Comparison of ENCODE assay signal across 8 mouse cellular contexts in genomic region chr3:87886004-87886365, GRCm38 (mm10). TPM values are rescaled to one million over a fixed set of nuclear protein-coding genes. Genes with fewer than 3 reads are reported as not detected.
DNase-seq lines count a peak whose midpoint lies in the region; ATAC-seq and TF ChIP-seq lines count a peak whose summit lies in the region.

No protein-coding gene starts in this region.

- peak; percentile 19 for ATAC-seq in kidney, embryonic 15.5 days (replicated peaks; ENCODE audit: low FRiP score)
- ATAC-seq in G1E (ENCODE audit: extremely low read depth, insufficient number of reproducible peaks, low FRiP score, poor library complexity, severe bottlenecking): no peak
- no peak for ATAC-seq in embryonic facial prominence, embryonic 13.5 days (ENCODE audit: insufficient number of reproducible peaks, insufficient read depth, low FRiP score, low TSS enrichment, low read depth)
- ATAC-seq in hindbrain, postnatal 0 days: no peak; the same call in 1 of the 2 replicates
- ATAC-seq in megakaryocyte progenitor cell, adult 5-6 weeks (replicated peaks; ENCODE audit: poor library complexity): peak; percentile 9; the same call in 1 of the 2 replicates

- H3K4me3 ChIP-seq in kidney, embryonic 15.5 days (replicated peaks): peak overlapping the region; percentile 97
- H3K4me3 ChIP-seq in G1E (ENCODE audit: low read depth, low read length): peak overlapping the region; percentile 92
- H3K4me3 ChIP-seq in embryonic facial prominence, embryonic 13.5 days: peak overlapping the region; percentile 99
- H3K4me3 ChIP-seq in hindbrain, postnatal 0 days (ENCODE audit: low read length): peak overlapping the region; percentile 99

- 13% methylated on average over 10 of the region's 10 CpGs for WGBS in kidney, embryonic 15.5 days
- 7% methylated on average over 10 of the region's 10 CpGs for WGBS in embryonic facial prominence, embryonic 13.5 days
- 8% methylated on average over 10 of the region's 10 CpGs for WGBS in hindbrain, postnatal 0 days

- H3K36me3 ChIP-seq in kidney, embryonic 15.5 days: peaks cover 6% of the 10 kb centered on the region; the same call in 1 of the 2 replicates
- H3K36me3 ChIP-seq in G1E (replicated peaks): peaks cover 20% of the 10 kb centered on the region
- 0 out of 2 replicates have a peak, but pooled peaks cover 4% of the 10 kb centered on the region for H3K36me3 ChIP-seq in embryonic facial prominence, embryonic 13.5 days
- H3K36me3 ChIP-seq in hindbrain, postnatal 0 days (ENCODE audit: insufficient read depth, low read length): no peaks in the 10 kb centered on the region

- peak overlapping the region; percentile 33; the same call in 1 of the 2 replicates for H3K9ac ChIP-seq in kidney, embryonic 15.5 days
- H3K9ac ChIP-seq in embryonic facial prominence, embryonic 13.5 days: peak overlapping the region; percentile 68
- H3K9ac ChIP-seq in hindbrain, postnatal 0 days (replicated peaks; ENCODE audit: low read length): peak overlapping the region; percentile 44; the same call in 1 of the 2 replicates

- no peak for TF ChIP-seq CTCF in G1E (IDR thresholded peaks at IDR 0.05; ENCODE audit: low read depth, low read length)
- no peak for TF ChIP-seq CTCF in hindbrain, postnatal 0 days (IDR thresholded peaks at IDR 0.05; ENCODE audit: low read depth)

- H3K27ac ChIP-seq in kidney, embryonic 15.5 days: peak overlapping the region; percentile 45; the same call in 1 of the 2 replicates
- no peak overlapping the region for H3K27ac ChIP-seq in embryonic facial prominence, embryonic 13.5 days
- no peak overlapping the region for H3K27ac ChIP-seq in hindbrain, postnatal 0 days

- no peaks in the 10 kb centered on the region for H3K27me3 ChIP-seq in kidney, embryonic 15.5 days
- H3K27me3 ChIP-seq in G1E (ENCODE audit: insufficient read depth, low read length): no peaks in the 10 kb centered on the region
- no peaks in the 10 kb centered on the region for H3K27me3 ChIP-seq in embryonic facial prominence, embryonic 13.5 days
- H3K27me3 ChIP-seq in hindbrain, postnatal 0 days (ENCODE audit: insufficient read depth, low read length): no peaks in the 10 kb centered on the region

- no peaks in the 10 kb centered on the region; the same call in 1 of the 2 replicates for H3K9me3 ChIP-seq in kidney, embryonic 15.5 days (replicated peaks)
- H3K9me3 ChIP-seq in G1E (replicated peaks): peaks cover 5% of the 10 kb centered on the region
- H3K9me3 ChIP-seq in embryonic facial prominence, embryonic 13.5 days: no peaks in the 10 kb centered on the region
- no peaks in the 10 kb centered on the region for H3K9me3 ChIP-seq in hindbrain, postnatal 0 days (ENCODE audit: low read length)

- peak overlapping the region; percentile 65 for H3K4me2 ChIP-seq in kidney, embryonic 15.5 days
- H3K4me2 ChIP-seq in embryonic facial prominence, embryonic 13.5 days: peak overlapping the region; percentile 58
- H3K4me2 ChIP-seq in hindbrain, postnatal 0 days (ENCODE audit: low read depth, low read length): peak overlapping the region; percentile 60

- H3K4me1 ChIP-seq in kidney, embryonic 15.5 days: peaks cover 19% of the 10 kb centered on the region
- peaks cover 30% of the 10 kb centered on the region for H3K4me1 ChIP-seq in G1E (ENCODE audit: insufficient read depth, low read depth, low read length)
- peaks cover 22% of the 10 kb centered on the region for H3K4me1 ChIP-seq in embryonic facial prominence, embryonic 13.5 days
- peaks cover 20% of the 10 kb centered on the region for H3K4me1 ChIP-seq in hindbrain, postnatal 0 days (ENCODE audit: insufficient read depth, low read length)

- no peak for DNase-seq in kidney, adult 8-10 months
- no peak for DNase-seq in G1E (ENCODE audit: low spot score)
- no peak for DNase-seq in hindbrain, postnatal 0 days (ENCODE audit: low spot score)
- DNase-seq in thymus, postnatal 4 days: peak; percentile 67
- DNase-seq in embryo, embryonic 11 days: no peak

RNA-seq across cellular contexts. Expression of gene Prcc, which starts 0.6 kb away (rescaled TPM):
- polyA plus RNA-seq in kidney, embryonic 15.5 days (2015; fragmentation: Nextera tagmentation; extraction: Ambion mirVana): 14.4 and 16.1 TPM in 2 replicates
- total RNA-seq in G1E (2014; fragmentation: Nextera tagmentation): 41.3 and 44.7 TPM in 2 replicates
- total RNA-seq in G1E (2017): 28.5 and 32.3 TPM in 2 replicates
- 75.9 and 99.7 TPM in 2 replicates for polyA plus RNA-seq in G1E (2012)
- 14.4 and 17.7 TPM in 2 replicates for polyA plus RNA-seq in embryonic facial prominence, embryonic 13.5 days (2015; fragmentation: Nextera tagmentation; extraction: Ambion mirVana)
- total RNA-seq in hindbrain, postnatal 0 days (2014; rRNA removed): 93.8 and 97.8 TPM in 2 replicates
- polyA plus RNA-seq in hindbrain, postnatal 0 days (2015; fragmentation: Nextera tagmentation; extraction: Ambion mirVana): 20.8 and 20.9 TPM in 2 replicates
- total RNA-seq in megakaryocyte progenitor cell, adult 5-6 weeks (2015): 24.5 and 25.6 TPM in 2 replicates
- total RNA-seq in megakaryocyte progenitor cell, adult 5-6 weeks (2017): 28.9 and 31.3 TPM in 2 replicates

RNA-seq across cellular contexts. Expression of gene Hdgf, which starts 20.1 kb away (rescaled TPM):
- 221 and 234 TPM in 2 replicates for polyA plus RNA-seq in kidney, embryonic 15.5 days (2015; fragmentation: Nextera tagmentation; extraction: Ambion mirVana)
- total RNA-seq in G1E (2014; fragmentation: Nextera tagmentation): 722 and 799 TPM in 2 replicates
- 506 and 578 TPM in 2 replicates for total RNA-seq in G1E (2017)
- polyA plus RNA-seq in G1E (2012): 1,810 and 2,017 TPM in 2 replicates
- polyA plus RNA-seq in embryonic facial prominence, embryonic 13.5 days (2015; fragmentation: Nextera tagmentation; extraction: Ambion mirVana): 180 and 260 TPM in 2 replicates
- total RNA-seq in hindbrain, postnatal 0 days (2014; rRNA removed): 82.1 and 82.7 TPM in 2 replicates
- polyA plus RNA-seq in hindbrain, postnatal 0 days (2015; fragmentation: Nextera tagmentation; extraction: Ambion mirVana): 145 and 148 TPM in 2 replicates
- 281 and 308 TPM in 2 replicates for total RNA-seq in megakaryocyte progenitor cell, adult 5-6 weeks (2015)
- total RNA-seq in megakaryocyte progenitor cell, adult 5-6 weeks (2017): 348 and 456 TPM in 2 replicates

RNA-seq across cellular contexts. Expression of gene Mrpl24, which starts 33.3 kb away (rescaled TPM):
- polyA plus RNA-seq in kidney, embryonic 15.5 days (2015; fragmentation: Nextera tagmentation; extraction: Ambion mirVana): 85.4 TPM in 2 replicates
- 289 and 317 TPM in 2 replicates for total RNA-seq in G1E (2014; fragmentation: Nextera tagmentation)
- total RNA-seq in G1E (2017): 183 and 204 TPM in 2 replicates
- 21.2 and 24.9 TPM in 2 replicates for polyA plus RNA-seq in G1E (2012)
- 80.1 and 84.0 TPM in 2 replicates for polyA plus RNA-seq in embryonic facial prominence, embryonic 13.5 days (2015; fragmentation: Nextera tagmentation; extraction: Ambion mirVana)
- 32.1 and 43.2 TPM in 2 replicates for total RNA-seq in hindbrain, postnatal 0 days (2014; rRNA removed)
- polyA plus RNA-seq in hindbrain, postnatal 0 days (2015; fragmentation: Nextera tagmentation; extraction: Ambion mirVana): 44.6 and 50.3 TPM in 2 replicates
- 157 and 195 TPM in 2 replicates for total RNA-seq in megakaryocyte progenitor cell, adult 5-6 weeks (2015)
- 119 and 137 TPM in 2 replicates for total RNA-seq in megakaryocyte progenitor cell, adult 5-6 weeks (2017)

RNA-seq across cellular contexts. Expression of gene Sh2d2a, which starts 39.4 kb away (rescaled TPM):
- 0.09 TPM in 1 of 2 replicates, not detected in the other for polyA plus RNA-seq in kidney, embryonic 15.5 days (2015; fragmentation: Nextera tagmentation; extraction: Ambion mirVana)
- not detected in 2 replicates for total RNA-seq in G1E (2014; fragmentation: Nextera tagmentation)
- total RNA-seq in G1E (2017): 0.16 and 0.17 TPM in 2 replicates
- not detected in 2 replicates for polyA plus RNA-seq in G1E (2012)
- polyA plus RNA-seq in embryonic facial prominence, embryonic 13.5 days (2015; fragmentation: Nextera tagmentation; extraction: Ambion mirVana): not detected in 2 replicates
- not detected in 2 replicates for total RNA-seq in hindbrain, postnatal 0 days (2014; rRNA removed)
- not detected in 2 replicates for polyA plus RNA-seq in hindbrain, postnatal 0 days (2015; fragmentation: Nextera tagmentation; extraction: Ambion mirVana)
- 0.12 TPM in 1 of 2 replicates, not detected in the other for total RNA-seq in megakaryocyte progenitor cell, adult 5-6 weeks (2015)
- not detected in 2 replicates for total RNA-seq in megakaryocyte progenitor cell, adult 5-6 weeks (2017)

RNA-seq across cellular contexts. Expression of gene Isg20l2, which starts 44.1 kb away (rescaled TPM):
- polyA plus RNA-seq in kidney, embryonic 15.5 days (2015; fragmentation: Nextera tagmentation; extraction: Ambion mirVana): 62.5 and 64.3 TPM in 2 replicates
- total RNA-seq in G1E (2014; fragmentation: Nextera tagmentation): 67.3 and 70.8 TPM in 2 replicates
- total RNA-seq in G1E (2017): 54.1 and 54.9 TPM in 2 replicates
- polyA plus RNA-seq in G1E (2012): 15.8 and 18.3 TPM in 2 replicates
- 69.0 and 74.3 TPM in 2 replicates for polyA plus RNA-seq in embryonic facial prominence, embryonic 13.5 days (2015; fragmentation: Nextera tagmentation; extraction: Ambion mirVana)
- 23.8 and 26.2 TPM in 2 replicates for total RNA-seq in hindbrain, postnatal 0 days (2014; rRNA removed)
- polyA plus RNA-seq in hindbrain, postnatal 0 days (2015; fragmentation: Nextera tagmentation; extraction: Ambion mirVana): 19.1 and 20.1 TPM in 2 replicates
- 45.2 and 51.0 TPM in 2 replicates for total RNA-seq in megakaryocyte progenitor cell, adult 5-6 weeks (2015)
- total RNA-seq in megakaryocyte progenitor cell, adult 5-6 weeks (2017): 41.1 and 51.0 TPM in 2 replicates

Comparison
In these comparisons a context has a peak if more than half of its experiments do, and no peak if none do; other contexts are left out.
1. ATAC-seq: peak in kidney, embryonic 15.5 days (single experiment) and megakaryocyte progenitor cell, adult 5-6 weeks (single experiment); none in G1E (single experiment), embryonic facial prominence, embryonic 13.5 days (single experiment) and hindbrain, postnatal 0 days (single experiment).
2. Peak in every context shown above with its lines, with median percentiles within 50 percentile points of each other: H3K4me2 ChIP-seq, H3K4me3 ChIP-seq and H3K9ac ChIP-seq.